Mouse (Mus musculus): Measurements from ENCODE around the gene Sh3kbp1. TPM values are rescaled to one million over a fixed set of nuclear protein-coding genes. Genes with fewer than 3 reads are reported as not detected.

Gene Sh3kbp1
- polyA plus RNA-seq, 1 experiment from 2014 or later: 38.7 TPM

DNA sequence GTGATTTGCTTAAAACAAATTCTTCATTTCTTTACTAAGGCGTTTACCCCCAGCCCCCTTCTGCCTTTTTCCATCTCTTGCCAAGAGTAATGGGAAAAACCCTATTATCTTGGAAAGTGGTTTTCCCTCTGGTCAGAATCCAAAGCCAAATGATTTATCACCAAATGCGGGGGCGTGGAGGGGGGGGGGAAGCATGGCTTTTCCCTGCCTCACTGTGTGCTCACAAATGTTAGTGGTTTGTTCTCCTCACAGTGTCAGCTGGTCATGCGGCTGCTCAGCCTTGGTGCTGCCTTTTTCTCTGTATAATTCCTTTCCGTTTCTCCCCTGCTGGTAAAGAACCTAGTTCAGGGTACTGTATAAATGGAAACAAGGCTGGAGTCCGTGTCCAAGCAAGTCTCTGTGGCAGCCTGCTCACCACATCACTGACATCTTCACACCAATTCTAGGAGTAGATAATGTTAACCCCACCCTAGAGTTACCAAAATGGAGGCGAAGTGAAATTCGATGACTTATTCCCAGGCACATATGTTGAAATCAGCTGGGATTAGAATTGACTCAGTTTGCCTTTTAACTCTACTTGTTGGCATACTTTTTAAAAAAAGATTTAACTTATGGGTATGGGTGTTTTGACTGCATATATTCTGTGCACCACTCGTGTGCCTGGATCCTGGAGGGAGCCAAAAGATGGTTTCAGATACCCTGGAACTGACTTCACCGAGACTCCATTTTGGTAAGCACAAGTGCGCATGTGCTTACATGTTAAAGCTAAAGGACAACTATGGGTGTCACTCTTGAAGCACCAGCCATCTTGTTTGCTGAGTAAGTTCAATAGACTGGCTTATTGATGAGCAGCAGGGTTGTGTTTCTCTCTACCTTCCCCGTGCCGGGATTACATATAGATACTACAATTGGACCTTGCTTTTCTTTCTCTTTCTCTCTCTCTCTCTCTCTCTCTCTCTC is 84.3 kb downstream of the Sh3kbp1 start:
- 82% methylated on average over 13 of the region's 13 CpGs for WGBS
- DNase-seq (ENCODE audit: low spot score) (no peak), ATAC-seq (replicated peaks; ENCODE audit: low FRiP score, low TSS enrichment, low read depth) (no peak)
- Histone ChIP-seq H3K9ac (ENCODE audit: low read length) (no peak overlapping the region), H3K27ac (ENCODE audit: low read depth) (no peak overlapping the region), H3K27me3 (replicated peaks; ENCODE audit: control insufficient read depth, insufficient read depth, low read length) (no peaks in the 10 kb centered on the region; the same call in 1 of the 2 replicates), H3K9me3 (ENCODE audit: control insufficient read depth, low read length) (no peaks in the 10 kb centered on the region), H3K4me1 (replicated peaks; ENCODE audit: control insufficient read depth, insufficient read depth, low read length) (0 out of 2 replicates have a peak, but pooled peaks cover 7% of the 10 kb centered on the region), H3K4me2 (ENCODE audit: low read length) (no peak overlapping the region), H3K4me3 (ENCODE audit: low read depth, low read length) (no peak overlapping the region), H3K36me3 (ENCODE audit: control insufficient read depth, insufficient read depth, low read length) (no peaks in the 10 kb centered on the region)

- no peaks in the 10 kb centered on the region for H3K36me3 ChIP-seq (ENCODE audit: control insufficient read depth, insufficient read depth, low read length)
- peaks cover under 1% of the 10 kb centered on the region; the same call in 1 of the 2 replicates for H3K27me3 ChIP-seq (replicated peaks; ENCODE audit: control insufficient read depth, insufficient read depth, low read length)
- H3K4me2 ChIP-seq (ENCODE audit: low read length): no peak overlapping the region
- H3K27ac ChIP-seq (ENCODE audit: low read depth): no peak overlapping the region
- no peak overlapping the region for H3K4me3 ChIP-seq (ENCODE audit: low read depth, low read length)
- no peak overlapping the region for H3K9ac ChIP-seq (ENCODE audit: low read length)
- no peak for ATAC-seq (replicated peaks; ENCODE audit: low FRiP score, low TSS enrichment, low read depth)
- H3K4me1 ChIP-seq (replicated peaks; ENCODE audit: control insufficient read depth, insufficient read depth, low read length): 0 out of 2 replicates have a peak, but pooled peaks cover 7% of the 10 kb centered on the region
- WGBS: 71% methylated on average over 2 of the region's 2 CpGs
- no peaks in the 10 kb centered on the region for H3K9me3 ChIP-seq (ENCODE audit: control insufficient read depth, low read length)
- no peak for DNase-seq (ENCODE audit: low spot score)
Observed at GRCm38 (mm10) chrX:159713191-159713590, 86.1 kb downstream of the Sh3kbp1 start.

- no peaks in the 10 kb centered on the region for H3K4me1 ChIP-seq (replicated peaks; ENCODE audit: control insufficient read depth, insufficient read depth, low read length)
- DNase-seq (ENCODE audit: low spot score) (no peak), ATAC-seq (replicated peaks; ENCODE audit: low FRiP score, low TSS enrichment, low read depth) (no peak)
- H3K36me3 ChIP-seq (ENCODE audit: control insufficient read depth, insufficient read depth, low read length): no peaks in the 10 kb centered on the region
- no peaks in the 10 kb centered on the region for H3K9me3 ChIP-seq (ENCODE audit: control insufficient read depth, low read length)
- no peak overlapping the region for H3K4me2 ChIP-seq (ENCODE audit: low read length)
- H3K27ac ChIP-seq (ENCODE audit: low read depth): no peak overlapping the region
- WGBS: 81% methylated on average over 1 of the region's 1 CpGs
- H3K9ac ChIP-seq (ENCODE audit: low read length): no peak overlapping the region
- H3K4me3 ChIP-seq (ENCODE audit: low read depth, low read length): no peak overlapping the region
- 0 out of 2 replicates have a peak, but pooled peaks cover 3% of the 10 kb centered on the region for H3K27me3 ChIP-seq (replicated peaks; ENCODE audit: control insufficient read depth, insufficient read depth, low read length)
Observed at GRCm38 (mm10) chrX:159721390-159721789, 94.3 kb downstream of the Sh3kbp1 start.

DNA sequence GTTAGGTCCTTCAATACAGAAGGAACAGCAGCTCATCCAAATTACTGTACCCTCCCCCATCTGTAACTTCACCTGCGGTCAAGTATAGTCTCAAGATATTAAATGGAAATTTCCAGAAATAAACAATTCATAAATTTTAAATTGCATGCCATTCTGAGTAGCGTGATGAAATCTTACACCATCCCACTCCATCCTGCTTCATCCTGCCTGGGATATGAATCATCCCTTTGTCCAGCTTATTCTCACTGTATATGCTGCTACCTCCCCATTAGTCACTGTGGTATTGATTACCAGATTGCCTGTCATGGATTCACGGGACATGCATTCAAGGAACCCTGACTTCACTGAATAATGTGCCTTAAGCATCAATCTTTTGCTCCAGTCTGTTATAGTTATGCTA is 104.3 kb downstream of the Sh3kbp1 start:
- Histone ChIP-seq H3K4me1 (replicated peaks; ENCODE audit: control insufficient read depth, insufficient read depth, low read length) (no peaks in the 10 kb centered on the region), H3K4me2 (ENCODE audit: low read length) (no peak overlapping the region), H3K27ac (ENCODE audit: low read depth) (no peak overlapping the region), H3K9me3 (ENCODE audit: control insufficient read depth, low read length) (no peaks in the 10 kb centered on the region), H3K9ac (ENCODE audit: low read length) (no peak overlapping the region), H3K36me3 (ENCODE audit: control insufficient read depth, insufficient read depth, low read length) (no peaks in the 10 kb centered on the region), H3K27me3 (replicated peaks; ENCODE audit: control insufficient read depth, insufficient read depth, low read length) (no peaks in the 10 kb centered on the region), H3K4me3 (ENCODE audit: low read depth, low read length) (no peak overlapping the region)
- 56% methylated on average over 3 of the region's 3 CpGs for WGBS
- DNase-seq (ENCODE audit: low spot score) (no peak), ATAC-seq (replicated peaks; ENCODE audit: low FRiP score, low TSS enrichment, low read depth) (no peak)

- WGBS: 80% methylated on average over 3 of the region's 3 CpGs
- ATAC-seq (replicated peaks; ENCODE audit: low FRiP score, low TSS enrichment, low read depth) (no peak), DNase-seq (ENCODE audit: low spot score) (no peak)
- no peak overlapping the region for H3K27ac ChIP-seq (ENCODE audit: low read depth)
- 0 out of 2 replicates have a peak, but pooled peaks cover 3% of the 10 kb centered on the region for H3K27me3 ChIP-seq (replicated peaks; ENCODE audit: control insufficient read depth, insufficient read depth, low read length)
- H3K36me3 ChIP-seq (ENCODE audit: control insufficient read depth, insufficient read depth, low read length): no peaks in the 10 kb centered on the region
- no peak overlapping the region for H3K4me2 ChIP-seq (ENCODE audit: low read length)
- H3K4me3 ChIP-seq (ENCODE audit: low read depth, low read length): no peak overlapping the region
- no peaks in the 10 kb centered on the region for H3K4me1 ChIP-seq (replicated peaks; ENCODE audit: control insufficient read depth, insufficient read depth, low read length)
- H3K9ac ChIP-seq (ENCODE audit: low read length): no peak overlapping the region
- no peaks in the 10 kb centered on the region for H3K9me3 ChIP-seq (ENCODE audit: control insufficient read depth, low read length)
Observed at GRCm38 (mm10) chrX:159732845-159733244, 105.8 kb downstream of the Sh3kbp1 start.

GRCm38 (mm10) chrX:159733948-159734347 is 106.9 kb downstream of the Sh3kbp1 start:
- 89% methylated on average over 2 of the region's 2 CpGs for WGBS

GRCm38 (mm10) chrX:159735513-159736099 is 108.5 kb downstream of the Sh3kbp1 start:
- WGBS: 65% methylated on average over 6 of the region's 6 CpGs
- H3K27me3 ChIP-seq (replicated peaks; ENCODE audit: control insufficient read depth, insufficient read depth, low read length): 0 out of 2 replicates have a peak, but pooled peaks cover 3% of the 10 kb centered on the region
- no peak overlapping the region for H3K4me2 ChIP-seq (ENCODE audit: low read length)
- H3K9ac ChIP-seq (ENCODE audit: low read length): no peak overlapping the region
- DNase-seq (ENCODE audit: low spot score) (no peak), ATAC-seq (replicated peaks; ENCODE audit: low FRiP score, low TSS enrichment, low read depth) (no peak)
- H3K27ac ChIP-seq (ENCODE audit: low read depth): no peak overlapping the region
- no peaks in the 10 kb centered on the region for H3K4me1 ChIP-seq (replicated peaks; ENCODE audit: control insufficient read depth, insufficient read depth, low read length)
- no peak overlapping the region for H3K4me3 ChIP-seq (ENCODE audit: low read depth, low read length)
- H3K36me3 ChIP-seq (ENCODE audit: control insufficient read depth, insufficient read depth, low read length): no peaks in the 10 kb centered on the region
- H3K9me3 ChIP-seq (ENCODE audit: control insufficient read depth, low read length): no peaks in the 10 kb centered on the region

More at GRCm38 (mm10) chrX:159733948-159734347, 106.9 kb downstream of the Sh3kbp1 start:
- no peak overlapping the region for H3K4me2 ChIP-seq (ENCODE audit: low read length)
- H3K9ac ChIP-seq (ENCODE audit: low read length): no peak overlapping the region
- ATAC-seq (replicated peaks; ENCODE audit: low FRiP score, low TSS enrichment, low read depth) (no peak), DNase-seq (ENCODE audit: low spot score) (no peak)
- H3K4me1 ChIP-seq (replicated peaks; ENCODE audit: control insufficient read depth, insufficient read depth, low read length): no peaks in the 10 kb centered on the region
- H3K36me3 ChIP-seq (ENCODE audit: control insufficient read depth, insufficient read depth, low read length): no peaks in the 10 kb centered on the region
- H3K4me3 ChIP-seq (ENCODE audit: low read depth, low read length): no peak overlapping the region
- H3K27ac ChIP-seq (ENCODE audit: low read depth): no peak overlapping the region
- H3K27me3 ChIP-seq (replicated peaks; ENCODE audit: control insufficient read depth, insufficient read depth, low read length): 0 out of 2 replicates have a peak, but pooled peaks cover 3% of the 10 kb centered on the region
- no peaks in the 10 kb centered on the region for H3K9me3 ChIP-seq (ENCODE audit: control insufficient read depth, low read length)

DNA sequence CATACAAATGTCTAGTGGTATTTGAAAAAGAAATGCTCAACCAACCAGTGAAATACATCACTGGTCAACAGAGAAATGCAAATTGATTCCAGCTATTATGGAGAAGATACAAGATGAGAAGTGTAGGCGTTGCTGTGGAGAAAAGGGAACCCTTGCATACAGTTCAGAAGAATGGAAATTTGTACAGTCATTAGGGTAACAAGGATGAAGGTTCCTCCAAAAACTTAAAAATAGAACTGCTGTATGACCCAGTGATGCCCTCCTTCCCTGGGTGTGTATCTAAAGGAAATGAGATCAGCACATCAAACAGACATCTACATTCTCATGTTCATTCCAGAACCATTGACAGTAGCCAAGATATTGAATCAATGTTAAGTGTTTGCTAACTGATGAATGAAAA is 110.3 kb downstream of the Sh3kbp1 start:
- Histone ChIP-seq H3K36me3 (ENCODE audit: control insufficient read depth, insufficient read depth, low read length) (no peaks in the 10 kb centered on the region), H3K4me1 (replicated peaks; ENCODE audit: control insufficient read depth, insufficient read depth, low read length) (no peaks in the 10 kb centered on the region), H3K9me3 (ENCODE audit: control insufficient read depth, low read length) (no peaks in the 10 kb centered on the region), H3K27me3 (replicated peaks; ENCODE audit: control insufficient read depth, insufficient read depth, low read length) (0 out of 2 replicates have a peak, but pooled peaks cover 3% of the 10 kb centered on the region), H3K4me2 (ENCODE audit: low read length) (no peak overlapping the region), H3K27ac (ENCODE audit: low read depth) (no peak overlapping the region), H3K9ac (ENCODE audit: low read length) (no peak overlapping the region), H3K4me3 (ENCODE audit: low read depth, low read length) (no peak overlapping the region)
- WGBS: 95% methylated on average over 1 of the region's 1 CpGs
- ATAC-seq (replicated peaks; ENCODE audit: low FRiP score, low TSS enrichment, low read depth): no peak
- DNase-seq (ENCODE audit: low spot score): no peak

Data from intestine, embryonic 14.5 days (tissue).